Mouse (Mus musculus): ENCODE results near the gene G6pc3. TPM values are rescaled to one million over a fixed set of nuclear protein-coding genes. Genes with fewer than 3 reads are reported as not detected.
A peak's percentile ranks its signal among the peaks of the same experiment; 100 is the strongest.

Gene G6pc3
- total RNA-seq, 1 experiment from 2014 or later = 132 TPM

DNA sequence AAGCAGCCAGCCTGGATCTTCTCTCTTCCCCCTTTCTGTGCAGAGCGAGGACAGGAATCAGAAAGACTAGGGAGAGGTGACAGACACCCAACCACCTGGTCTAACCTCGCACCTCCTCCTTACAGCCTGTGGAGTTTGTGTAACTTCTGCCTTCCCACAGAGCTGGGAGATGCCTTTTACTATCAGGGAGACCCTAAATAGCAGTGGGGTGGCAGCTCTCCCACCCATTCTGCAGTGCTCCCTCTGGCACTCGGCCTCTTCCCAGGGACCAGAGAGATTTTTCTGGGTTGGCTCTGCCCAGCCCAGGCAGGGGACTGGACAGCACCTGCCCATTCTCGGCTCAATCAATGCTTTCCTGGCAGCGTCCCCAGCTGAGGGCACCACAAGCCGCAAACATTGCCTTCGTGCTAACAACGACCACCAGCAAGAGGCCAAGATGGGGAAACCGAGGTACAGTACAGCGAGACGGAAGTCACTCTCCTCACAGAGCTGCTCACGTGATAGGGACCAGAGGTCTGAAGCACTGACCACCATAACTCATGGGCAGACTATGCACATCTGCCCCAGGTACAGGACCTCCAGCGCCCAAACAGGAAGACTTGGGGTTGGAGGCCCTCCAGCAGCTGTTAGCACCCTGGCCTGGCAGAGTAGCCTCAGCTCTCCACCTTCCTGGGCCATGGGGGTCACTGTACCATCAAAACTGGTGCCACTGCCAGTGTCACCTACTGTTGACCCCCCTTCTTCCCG, 30.0 kb downstream of the G6pc3 start:
- DNase-seq = no peak

DNA sequence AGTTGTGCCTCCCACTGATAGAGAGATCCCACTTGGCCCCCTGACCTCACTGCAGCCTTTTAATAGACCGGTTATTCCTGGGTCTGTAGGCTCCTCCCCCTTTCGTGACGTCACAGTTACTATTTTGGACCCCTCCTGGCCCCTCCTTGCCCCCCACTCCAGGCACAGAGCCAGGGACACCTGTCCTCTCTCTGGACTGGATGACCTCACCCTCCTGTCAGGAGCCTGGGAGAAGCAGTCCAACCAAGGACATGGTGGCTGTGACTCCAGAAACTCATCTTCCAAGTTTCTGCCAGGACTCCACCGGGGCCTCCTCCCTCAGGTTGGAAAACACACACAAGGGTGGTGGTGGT, 30.6 kb downstream of the G6pc3 start:
- peak; percentile 66 for DNase-seq

DNA sequence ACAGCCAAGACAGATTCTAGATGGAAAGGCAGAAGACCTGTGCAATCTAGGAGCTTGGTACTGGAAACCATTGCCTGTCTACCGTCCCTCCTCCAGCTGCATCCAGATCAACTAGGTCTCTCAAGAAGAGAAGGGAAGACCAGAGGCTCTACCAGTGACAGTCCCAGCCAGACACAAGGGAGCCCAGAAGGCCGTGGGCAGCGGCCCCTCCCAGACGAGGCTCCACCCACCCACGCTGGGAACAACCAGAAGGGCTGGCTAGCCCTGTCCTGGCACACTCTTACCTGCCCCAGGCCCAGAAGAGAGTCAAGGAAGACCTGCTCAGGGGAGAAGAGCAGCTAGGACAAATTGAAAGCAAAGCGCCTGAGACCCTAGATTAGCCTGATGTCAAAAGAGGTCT, 31.0 kb downstream of the G6pc3 start:
- DNase-seq = no peak

DNA sequence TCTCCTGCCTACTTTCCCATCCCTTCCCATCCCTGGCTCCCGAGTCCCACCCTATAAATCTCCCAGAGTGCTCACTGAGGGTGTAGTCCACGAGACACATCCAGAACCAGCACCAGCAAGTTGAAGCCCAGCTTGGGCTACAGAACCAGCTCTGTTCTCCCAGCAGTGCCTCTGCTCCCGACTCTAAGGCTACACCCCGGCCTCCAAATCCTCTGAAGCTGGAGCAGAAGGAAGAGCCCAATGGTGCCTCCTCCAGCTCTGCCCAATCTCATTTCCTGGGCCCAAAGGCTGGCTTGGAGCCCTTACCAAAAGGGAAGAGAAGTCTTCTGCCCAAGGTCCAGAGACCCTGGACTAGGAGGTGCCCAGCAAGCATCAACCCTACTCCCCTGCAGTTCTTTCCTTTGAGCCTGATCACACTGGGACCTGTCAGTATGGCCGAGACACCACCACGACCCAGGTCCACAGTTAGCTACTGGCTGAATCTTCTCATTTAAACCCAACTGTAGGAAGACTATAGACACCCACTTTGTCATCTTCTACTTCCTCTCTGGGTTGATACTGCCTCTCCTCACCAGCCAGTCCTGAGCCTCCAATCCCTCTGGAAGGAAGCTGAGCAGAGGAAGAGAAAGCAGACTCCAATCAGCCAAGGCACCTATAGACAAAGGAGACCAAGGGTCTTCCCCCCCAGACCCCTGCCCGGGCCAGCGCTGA, 32.0 kb downstream of the G6pc3 start:
- no peak for DNase-seq

DNA sequence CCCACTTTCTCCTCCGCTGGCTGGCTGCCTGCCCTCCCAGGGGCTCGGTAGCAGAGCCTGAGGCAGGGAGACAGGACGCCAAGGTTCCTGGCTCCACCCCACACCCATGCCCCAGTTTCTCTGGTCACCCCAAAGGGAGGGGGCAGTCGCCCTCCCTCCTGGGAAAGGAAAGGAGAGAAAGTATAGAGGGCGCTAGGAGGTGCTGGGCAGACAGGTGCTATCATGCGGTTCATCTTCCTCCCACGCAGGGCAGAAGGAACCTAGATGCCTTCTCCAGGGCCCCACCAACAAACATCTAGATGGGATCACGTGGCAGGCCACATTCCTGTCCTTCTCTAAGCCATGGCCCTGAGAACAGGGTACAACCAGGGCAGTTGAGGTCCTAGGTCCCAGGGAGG, 32.5 kb downstream of the G6pc3 start:
- no peak for DNase-seq

DNA sequence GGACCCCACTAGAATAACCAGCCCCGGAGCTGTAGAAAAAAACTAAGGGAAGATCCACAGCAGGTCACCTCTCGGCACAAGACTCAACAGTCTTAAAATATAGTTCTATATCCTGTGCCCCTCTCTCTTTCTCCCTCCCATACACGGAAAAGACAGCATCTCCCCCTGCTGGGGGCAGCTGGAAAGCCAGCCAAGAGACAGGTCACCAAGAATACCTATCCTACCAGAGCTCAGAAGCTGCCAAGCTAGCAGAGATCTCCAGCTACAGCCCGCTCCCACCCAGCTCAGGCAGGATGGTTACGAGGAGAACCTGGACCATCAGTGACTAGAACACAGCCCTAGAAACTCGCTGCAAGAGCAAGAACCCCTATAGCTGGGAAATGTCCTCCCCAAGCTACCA, 33.7 kb downstream of the G6pc3 start:
- DNase-seq = peak; percentile 44

DNA sequence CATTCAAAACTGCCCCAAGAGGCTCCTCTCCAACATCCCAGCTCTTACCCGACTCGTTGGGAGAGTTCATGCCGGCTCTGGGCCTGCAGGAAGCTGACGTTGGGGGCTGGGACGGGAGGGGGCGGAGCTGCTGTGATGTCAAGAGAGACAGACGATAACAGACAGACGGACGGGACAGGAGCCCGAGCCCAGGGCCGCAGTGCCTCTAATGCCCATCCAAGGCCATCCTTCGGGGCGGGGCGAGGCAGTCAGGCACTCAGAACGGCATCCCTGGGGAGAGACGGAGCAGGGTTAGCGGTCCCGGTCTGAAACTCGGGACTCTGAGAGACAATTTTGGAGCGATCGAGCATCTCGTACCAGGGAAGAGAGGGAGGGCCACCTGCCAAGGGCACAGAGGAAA, 35.3 kb downstream of the G6pc3 start:
- peak; percentile 77 for DNase-seq

DNA sequence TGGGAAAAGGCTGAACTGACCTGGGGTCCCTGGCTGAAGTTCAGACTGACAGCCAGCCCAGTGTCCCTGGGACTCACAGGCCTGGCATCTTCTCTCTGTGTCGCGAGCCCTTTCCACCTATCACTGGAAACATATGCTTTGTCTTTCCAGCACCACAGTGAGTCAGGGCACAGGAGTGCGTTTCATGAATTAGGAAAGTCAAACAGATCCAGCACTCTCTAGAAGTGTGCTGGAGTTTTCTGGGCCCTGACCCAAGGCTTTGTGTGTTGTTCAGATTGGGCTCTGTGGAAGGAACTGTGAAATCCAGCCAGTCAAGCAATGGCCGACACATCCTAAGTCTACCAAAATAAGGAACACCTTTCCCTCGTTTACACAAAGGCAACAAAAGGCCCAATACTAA, 35.8 kb downstream of the G6pc3 start:
- no peak for DNase-seq

DNA sequence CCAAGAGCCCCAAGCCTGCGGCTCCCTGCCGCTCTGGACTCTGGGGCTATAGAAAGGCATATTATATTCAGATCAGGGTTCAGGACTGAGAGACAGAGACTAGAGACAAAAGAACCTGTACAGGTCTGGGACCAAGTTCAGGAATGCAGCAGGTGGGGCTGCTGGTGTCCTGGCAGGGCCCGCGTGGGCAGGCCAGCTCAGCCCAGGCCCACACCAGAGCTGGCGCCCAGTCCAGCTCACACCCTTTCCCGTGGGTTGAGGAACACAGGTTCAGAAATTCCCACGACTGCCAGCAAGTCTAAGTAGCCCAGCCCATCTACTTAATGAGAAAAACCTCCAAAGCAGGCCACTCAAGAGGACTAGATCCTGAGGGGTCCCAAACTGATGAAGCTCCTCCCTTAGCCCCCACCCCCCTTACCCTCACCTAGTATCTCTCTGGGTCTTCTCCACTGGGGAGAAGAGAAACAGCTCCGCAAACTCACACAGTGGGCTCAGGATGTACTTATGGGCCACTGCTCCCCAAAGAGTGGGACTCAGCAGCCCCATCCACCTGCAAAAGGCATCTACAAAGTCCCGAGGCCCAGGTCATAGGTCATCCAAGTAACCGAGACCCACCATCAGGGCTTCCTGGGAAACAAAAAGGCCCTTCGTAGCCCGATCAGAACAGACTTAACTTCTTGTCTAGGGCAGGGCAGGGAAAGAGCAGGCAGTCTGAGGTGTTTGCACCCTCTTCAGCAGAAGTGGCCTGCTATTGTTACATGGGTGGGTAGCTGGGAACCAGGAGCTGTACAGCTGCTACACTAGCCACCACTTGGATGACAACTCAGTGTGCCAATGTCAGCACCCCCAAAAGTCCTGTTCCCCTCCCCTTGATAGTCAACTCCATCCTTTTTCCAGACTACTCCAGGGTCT, 36.9 kb downstream of the G6pc3 start:
- DNase-seq = no peak

DNA sequence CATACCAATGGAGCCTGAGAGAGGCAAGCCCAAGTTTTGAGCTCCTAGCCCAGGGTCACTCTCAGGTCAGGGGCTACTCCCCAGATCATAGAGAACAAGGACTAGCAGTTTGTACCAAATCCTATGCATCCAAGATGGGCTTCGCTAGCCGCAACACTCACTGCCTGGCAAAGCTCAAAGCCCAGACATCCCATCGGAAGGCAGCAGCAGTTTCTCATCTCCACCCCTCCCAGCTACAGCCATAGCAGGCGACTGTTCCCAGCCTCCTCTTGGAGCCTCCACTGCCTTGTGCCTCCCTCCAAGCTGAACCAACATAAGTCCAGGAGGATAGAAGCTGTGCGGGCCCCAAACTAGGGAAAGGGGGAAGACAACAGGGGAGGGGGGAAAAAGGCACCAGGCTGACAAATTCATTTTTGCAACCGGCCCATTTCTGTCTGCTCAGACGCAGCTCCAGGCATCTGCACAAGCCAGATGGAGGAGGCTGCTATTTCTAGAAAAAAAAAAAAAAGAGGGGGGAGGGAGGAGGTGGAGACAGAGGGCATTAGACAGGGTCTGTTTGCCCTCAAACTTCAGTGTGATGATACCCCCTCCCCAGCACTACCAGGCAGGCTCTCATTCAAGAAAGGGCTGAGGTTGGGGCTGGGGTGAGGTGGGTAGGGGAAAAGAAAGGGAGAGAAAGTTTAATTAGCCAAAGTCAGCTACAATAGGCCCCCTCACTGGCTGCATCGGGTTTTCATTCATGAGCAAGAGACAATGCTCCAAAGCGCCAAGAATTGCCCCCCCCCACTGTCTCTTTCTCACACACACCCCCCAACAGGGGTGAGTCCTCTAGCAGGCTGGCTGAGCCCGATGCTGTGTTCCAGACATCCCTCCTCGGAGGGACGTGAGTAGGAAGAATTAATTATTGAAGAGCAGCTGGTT, 38.1 kb downstream of the G6pc3 start:
- no peak for DNase-seq

DNA sequence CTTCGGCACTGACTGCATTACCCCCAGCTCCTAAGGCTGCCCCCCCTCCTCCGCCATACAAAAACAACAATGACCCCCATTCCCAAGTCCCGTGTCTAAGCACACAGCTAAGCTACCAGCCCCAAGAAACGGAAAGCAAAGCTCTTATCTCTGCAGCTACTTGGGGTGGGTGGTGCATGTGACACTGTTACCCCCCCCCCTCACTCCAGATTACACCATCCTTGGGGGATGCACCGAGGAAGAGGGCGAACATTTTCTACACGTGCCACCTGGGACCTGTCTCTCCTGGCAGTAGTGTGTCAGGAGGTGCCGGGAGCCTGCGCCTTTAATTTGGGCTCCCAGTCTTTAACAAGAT, 38.7 kb downstream of the G6pc3 start:
- DNase-seq = no peak

DNA sequence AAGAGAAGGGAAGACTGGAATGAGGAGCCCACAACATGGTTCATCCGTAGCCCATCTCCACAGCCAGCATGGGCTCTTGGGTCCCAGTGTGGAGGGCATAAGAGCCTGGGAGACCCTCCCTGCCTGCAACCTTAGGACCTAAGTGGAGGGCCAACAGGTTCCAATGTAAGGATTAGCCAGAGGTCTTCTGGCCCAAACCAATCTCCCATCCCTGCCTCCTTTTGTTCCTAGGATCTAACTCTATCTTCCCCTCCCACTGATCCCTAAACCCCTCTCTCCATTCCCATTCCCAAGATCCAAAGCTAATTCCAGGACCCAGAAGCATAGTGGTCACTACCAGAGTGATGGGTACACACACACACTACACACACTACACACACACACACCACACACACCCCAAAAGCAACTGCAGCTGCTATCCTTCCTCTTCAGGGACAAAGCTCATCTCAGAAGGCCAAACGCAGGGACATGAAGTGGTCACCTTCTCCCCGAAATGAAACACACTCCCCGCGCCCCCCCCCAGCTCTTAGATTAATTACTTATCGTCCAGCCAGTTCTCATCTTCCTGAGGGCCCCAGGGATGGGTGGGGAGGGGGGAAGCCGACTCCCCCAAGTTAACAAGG, 39.3 kb downstream of the G6pc3 start:
- DNase-seq = no peak

DNA sequence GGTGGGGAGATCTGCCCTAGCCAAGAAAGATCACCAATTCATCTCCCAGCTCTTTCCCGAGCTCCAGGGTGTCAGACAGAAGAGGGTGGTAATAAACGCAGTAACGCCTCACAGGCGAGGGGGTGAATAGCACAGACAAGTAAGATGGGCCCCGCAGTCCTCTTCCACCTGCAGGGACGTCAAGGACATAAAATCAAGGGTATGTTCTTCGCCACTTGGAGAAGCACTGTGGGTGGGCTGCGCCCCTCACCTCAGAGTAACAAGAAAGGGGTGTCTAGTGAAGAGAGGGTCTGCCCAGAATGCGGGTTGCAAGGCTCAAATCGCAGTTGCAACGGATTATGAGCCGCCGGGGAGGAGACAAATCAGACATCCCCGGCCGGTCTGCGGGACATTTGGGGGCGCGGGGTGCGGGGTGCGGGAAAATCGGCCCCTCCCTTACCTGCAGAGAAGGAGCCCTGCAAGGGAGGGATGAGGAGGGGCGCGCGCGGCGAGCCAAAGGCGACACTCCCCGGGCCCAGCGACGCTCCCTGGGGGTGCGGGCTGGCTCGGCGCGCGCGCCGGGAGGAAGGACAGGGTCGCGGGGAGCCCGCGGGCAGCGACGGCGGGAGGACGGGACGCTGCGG, 40.0 kb downstream of the G6pc3 start:
- peak; percentile 25 for DNase-seq

DNA sequence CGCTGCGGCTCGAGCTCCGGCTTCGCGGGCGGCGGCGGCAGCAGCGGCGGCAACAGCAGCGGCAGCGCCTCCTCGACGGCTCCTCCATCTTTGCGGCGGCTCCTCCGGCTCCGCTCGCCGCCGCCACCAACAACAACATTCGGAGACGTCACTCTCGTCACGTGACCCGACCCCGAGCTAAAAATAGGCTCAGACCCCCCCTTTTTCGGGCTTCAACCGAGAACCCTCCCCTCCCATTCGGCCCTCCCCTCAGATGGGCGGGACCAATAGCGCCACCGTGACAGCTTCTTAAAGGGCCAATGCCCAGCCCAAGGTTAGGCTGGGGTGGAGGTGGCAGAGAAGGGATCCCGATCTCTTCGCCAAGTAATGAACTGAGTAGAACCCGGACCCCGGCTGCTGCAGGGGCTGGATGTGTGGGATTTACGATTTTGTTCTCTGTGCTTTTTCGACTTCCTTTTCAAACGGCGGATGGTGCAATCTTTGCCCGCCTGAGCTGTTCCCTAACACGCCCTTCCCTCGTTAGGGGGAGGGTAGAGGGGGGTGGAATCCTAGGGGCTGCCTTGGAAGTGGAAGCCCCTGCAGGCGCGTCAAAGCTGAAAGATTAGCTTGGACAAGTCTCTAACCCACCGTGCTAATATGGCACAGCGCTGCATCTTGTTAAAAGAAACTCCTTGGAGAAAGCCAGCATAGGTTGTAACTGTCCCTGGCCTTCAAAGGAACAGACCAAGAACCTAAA, 40.8 kb downstream of the G6pc3 start, which contains the start of gene Hdac5:
TSS of gene Hdac5 (minus strand) at position 161 of the 736 bp plus-strand sequence.
- DNase-seq = peak; percentile 96

DNA sequence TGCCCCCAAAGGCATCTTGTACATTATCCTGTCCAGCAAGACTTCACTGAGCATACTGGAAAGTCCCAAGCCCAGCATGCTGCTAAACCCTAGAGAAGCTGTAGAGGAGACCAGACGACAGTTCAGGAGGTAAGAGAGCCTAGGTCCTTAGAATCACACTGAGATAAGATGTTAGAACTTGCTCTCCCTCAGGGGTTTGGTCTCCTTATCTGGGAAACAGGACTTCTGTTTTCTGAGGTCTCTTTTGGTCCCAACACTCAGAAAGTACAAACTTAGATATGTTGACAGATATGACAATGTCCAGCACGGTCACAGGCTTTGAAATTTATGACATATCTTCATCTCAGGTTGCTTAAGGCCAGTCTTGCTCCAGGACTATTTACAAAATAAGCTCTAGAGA, 46.6 kb downstream of the G6pc3 start:
- no peak for DNase-seq

DNA sequence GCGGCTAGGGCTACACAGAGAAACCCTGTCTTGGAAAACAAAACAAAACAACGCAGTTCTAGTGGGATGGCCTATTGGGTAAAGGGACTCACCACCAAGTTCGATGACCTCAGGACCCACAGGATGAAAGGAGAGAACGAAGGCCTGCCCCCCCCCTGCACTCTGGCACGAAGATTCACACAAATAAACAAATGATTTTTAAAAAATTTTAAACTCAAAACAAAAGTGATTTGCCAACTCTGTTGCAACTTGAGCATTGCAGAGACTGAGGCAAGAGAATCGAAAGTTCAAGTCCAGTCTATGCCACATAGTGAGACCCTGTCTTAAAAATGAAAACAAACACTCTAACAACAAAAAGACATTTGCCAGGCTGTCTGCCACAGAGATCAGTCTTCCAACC, 51.2 kb downstream of the G6pc3 start:
- DNase-seq = no peak

DNA sequence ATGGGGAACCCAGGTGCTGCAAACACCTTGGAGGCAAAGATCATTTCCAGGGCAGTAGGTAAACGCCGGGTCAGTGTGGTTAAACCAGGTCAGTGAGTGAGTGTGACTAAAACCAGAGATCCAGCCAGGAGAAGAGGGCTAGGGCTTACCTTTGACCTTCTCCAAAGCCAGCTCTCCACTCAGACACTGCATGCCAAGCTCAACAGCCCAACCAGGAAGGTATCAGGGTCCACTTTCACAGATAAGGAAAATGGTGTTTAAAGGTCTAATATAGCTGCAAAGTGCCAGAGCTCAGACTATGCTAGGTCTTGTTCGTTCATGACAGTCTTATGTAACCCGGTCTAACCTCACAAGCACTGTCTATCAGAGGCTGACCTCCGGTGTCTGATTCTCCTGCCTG, 51.8 kb downstream of the G6pc3 start:
- no peak for DNase-seq

DNA sequence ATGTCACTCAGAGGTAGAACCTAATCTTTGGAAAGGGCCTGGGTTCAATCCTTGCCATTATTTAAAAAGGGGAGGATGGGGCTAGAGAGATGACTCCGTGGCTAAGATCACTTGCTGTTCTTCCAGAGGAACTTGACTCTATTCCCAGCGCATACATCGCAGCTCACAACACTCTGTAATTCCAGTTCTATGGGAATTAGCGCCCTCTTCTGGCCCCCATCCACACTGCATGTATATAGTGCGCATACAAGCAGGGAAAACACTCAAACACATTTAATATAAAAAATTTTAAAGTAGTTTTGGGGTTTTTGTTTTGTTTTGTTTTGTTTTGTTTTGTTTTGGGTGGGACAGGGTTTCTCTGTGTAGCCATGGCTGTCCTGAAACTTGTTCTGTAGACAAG, 52.5 kb downstream of the G6pc3 start:
- DNase-seq = no peak

All from adrenal gland, postnatal 25 days (tissue).